Mouse (Mus musculus): ENCODE measurements around the gene Glra4.
"Not testable (repeated sequence)": the region's sequence is repeated elsewhere in the genome, so short reads cannot be mapped to it uniquely, and the experiment has no call there.

Gene Glra4

DNA sequence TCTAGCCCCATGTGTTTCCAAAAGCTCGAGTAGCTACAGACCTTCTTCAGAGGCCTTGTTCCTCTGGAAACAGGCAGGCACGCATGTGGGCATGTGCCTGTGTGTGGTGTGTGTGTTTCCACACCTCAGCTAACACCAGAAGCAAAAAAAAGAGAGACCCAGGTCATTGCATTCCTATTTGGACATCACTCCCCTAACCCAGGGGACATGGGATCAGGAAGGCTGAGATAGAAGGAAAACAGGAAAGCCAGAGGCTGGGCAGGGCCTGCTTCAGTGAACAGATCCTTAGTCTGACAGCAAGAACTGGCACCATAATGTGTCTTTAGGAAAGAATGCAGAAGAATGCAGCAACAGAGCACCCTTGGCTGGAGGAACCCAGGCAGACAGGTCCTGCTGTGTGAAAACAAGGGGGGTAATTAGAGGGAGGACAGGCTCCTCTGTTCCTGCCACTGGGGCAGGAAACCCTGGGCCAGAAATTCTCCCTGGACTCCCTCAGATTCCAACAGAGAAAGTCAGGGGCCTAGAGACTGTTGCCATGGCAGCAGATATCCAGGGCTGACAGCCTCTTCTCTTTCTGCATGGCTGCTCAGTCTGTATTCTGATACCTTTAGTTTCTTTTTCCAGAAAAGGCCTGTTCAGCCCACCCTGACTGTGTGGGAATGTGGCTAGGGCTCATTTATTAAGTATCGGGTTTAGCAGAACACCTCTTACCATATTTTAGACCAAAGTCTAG lies 65.0 kb downstream of the Glra4 start:
- not testable (repeated sequence) for DNase-seq (ENCODE audit: low read depth)

DNA sequence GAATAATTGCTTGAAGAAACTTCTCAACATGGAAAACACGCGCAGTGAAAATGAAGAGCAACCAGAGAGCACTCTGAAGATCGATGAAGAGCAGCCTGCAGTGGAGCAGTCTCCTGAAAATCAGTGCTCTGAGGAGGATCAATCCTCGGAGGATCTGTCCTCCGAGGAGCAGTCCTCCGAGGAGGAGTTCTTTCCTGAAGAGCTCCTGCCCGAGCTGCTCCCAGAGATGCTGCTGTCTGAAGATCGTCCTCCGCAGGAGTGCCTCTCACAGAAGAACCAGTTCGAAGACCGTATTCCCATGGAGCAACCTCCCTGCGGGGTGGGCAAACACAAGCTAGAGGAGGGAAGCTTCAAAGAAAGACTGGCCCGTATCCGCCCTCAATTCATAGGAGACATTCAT lies 71.2 kb downstream of the Glra4 start:
- DNase-seq (ENCODE audit: low read depth): no peak

DNA sequence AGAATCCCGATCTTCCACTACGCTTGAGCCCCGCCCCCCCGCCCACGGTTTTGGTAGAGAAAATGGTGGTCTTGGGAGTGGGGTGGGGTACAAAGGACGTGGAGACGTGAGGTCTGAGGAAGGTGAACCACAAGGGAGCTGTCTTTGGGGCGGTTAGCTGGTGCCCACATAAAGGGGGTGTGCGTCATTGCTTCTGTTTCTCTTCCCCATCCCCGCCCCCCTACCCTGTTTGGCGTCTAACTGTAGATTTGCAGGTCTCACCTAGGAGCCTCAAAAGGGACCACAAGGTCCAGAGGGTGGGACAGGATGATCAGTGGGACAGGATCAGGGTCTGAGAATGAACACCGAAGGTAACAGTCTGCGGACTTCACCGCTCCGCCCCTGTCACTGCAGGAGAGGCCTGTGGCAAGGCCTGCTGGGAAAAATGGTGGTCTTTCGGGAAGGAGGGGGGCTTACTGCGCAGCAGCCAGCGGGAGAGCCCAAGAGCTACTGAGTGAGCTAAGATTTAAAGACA lies 71.7 kb downstream of the Glra4 start:
- DNase-seq (ENCODE audit: low read depth): peak; percentile 21
